Mouse (Mus musculus) cerebellum, adult 2 months (tissue): Measurements from ENCODE around the gene Col5a2.

Experiments
- CTCF ChIP-seq: fragments of 200-500 bp; IDR thresholded peaks from 2 replicates; pipeline ENCODE4 v1.5.1; 2011; ENCODE audit warnings: low read depth, mild to moderate bottlenecking, control low read depth, low read length, moderate library complexity, borderline replicate concordance; ENCODE audit not compliant: insufficient read depth
- POLR2A ChIP-seq: fragments of 200-500 bp; IDR thresholded peaks from 2 replicates; pipeline ENCODE4 v1.6.1; 2011; ENCODE audit warnings: low read length, control low read depth, borderline replicate concordance; ENCODE audit not compliant: insufficient read depth

- TF ChIP-seq POLR2A = no peak
- TF ChIP-seq CTCF = no peak
Measured at GRCm38 (mm10) chr1:45420554-45420953, 82.5 kb downstream of the Col5a2 start.
